Mouse (Mus musculus) liver, embryonic 16.5 days (tissue): ENCODE data around the gene Eprs. TPM values are rescaled to one million over a fixed set of nuclear protein-coding genes. Genes with fewer than 3 reads are reported as not detected.

Experiments used
- ATAC-seq: fragments of 200-750 bp; cut with Nextera tagmentation; 2 replicates; pipeline ENCODE4 v1.8.0; 2017; ENCODE audit warnings: low read depth, mild to moderate bottlenecking, moderate number of reproducible peaks, moderate library complexity
- H3K27ac ChIP-seq: fragments of 300-500 bp; sonication (generic); 2 replicates; pipeline ENCODE4 v1.5.1; 2014; ENCODE audit warnings: mild to moderate bottlenecking, low read length
- H3K27me3 ChIP-seq: fragments of 300-500 bp; sonication (generic); 2 replicates; pipeline ENCODE4 v1.6.1; 2014; ENCODE audit warnings: low read depth, low read length, mixed read lengths; ENCODE audit not compliant: control insufficient read depth, insufficient read depth
- H3K36me3 ChIP-seq: fragments of 300-500 bp; sonication (generic); 2 replicates; pipeline ENCODE4 v1.6.1; 2014; ENCODE audit warnings: mild to moderate bottlenecking; ENCODE audit not compliant: control insufficient read depth, insufficient read depth
- H3K4me1 ChIP-seq: fragments of 300-500 bp; sonication (generic); 2 replicates; pipeline ENCODE4 v1.6.1; 2014; ENCODE audit warnings: low read depth, low read length, mixed read lengths; ENCODE audit not compliant: control insufficient read depth
- H3K4me2 ChIP-seq: fragments of 300-500 bp; sonication (generic); 2 replicates; pipeline ENCODE4 v1.6.1; 2014; ENCODE audit warnings: low read depth, low read length, mixed read lengths
- H3K4me3 ChIP-seq: fragments of 300-500 bp; sonication (generic); 2 replicates; pipeline ENCODE4 v1.5.1; 2014; ENCODE audit warnings: low read depth, mild to moderate bottlenecking, low read length
- H3K9ac ChIP-seq: fragments of 300-500 bp; sonication (generic); 2 replicates; pipeline ENCODE4 v1.6.1; 2014; ENCODE audit warnings: low read depth, low read length
- H3K9me3 ChIP-seq: fragments of 300-500 bp; sonication (generic); replicated peaks from 2 replicates; pipeline ENCODE4 v1.6.1; 2016; ENCODE audit warnings: low read length; ENCODE audit not compliant: control insufficient read depth
- WGBS: fragments of 180-500 bp; shearing (Covaris S2); extraction: QIAGEN DNeasy Blood & Tissue Kit; methylation state at CpG from one replicate; pipeline ENCODE4 v1.1.7; 2014; ENCODE audit not compliant: insufficient replicate concordance; 5-methylcytosine and 5-hydroxymethylcytosine counted together
- polyA plus RNA-seq: library from polyadenylated mRNA; unstranded; fragments of >200 nt; fragmentation: Nextera tagmentation; extraction: Ambion mirVana; gene quantifications from 2 replicates; pipeline ENCODE4 v1.2.1, GENCODE M21; 2015

Gene Eprs
- polyA plus RNA-seq, 1 experiment from 2014 or later = 67.2 TPM

- H3K9ac ChIP-seq = peak overlapping the region; percentile 19
- no peak overlapping the region for H3K4me2 ChIP-seq
- WGBS = 71% methylated on average over 8 of the region's 8 CpGs
These were observed 88.2 kb downstream of the Eprs start for GRCm38 (mm10) chr1:185451077-185451476.

DNA sequence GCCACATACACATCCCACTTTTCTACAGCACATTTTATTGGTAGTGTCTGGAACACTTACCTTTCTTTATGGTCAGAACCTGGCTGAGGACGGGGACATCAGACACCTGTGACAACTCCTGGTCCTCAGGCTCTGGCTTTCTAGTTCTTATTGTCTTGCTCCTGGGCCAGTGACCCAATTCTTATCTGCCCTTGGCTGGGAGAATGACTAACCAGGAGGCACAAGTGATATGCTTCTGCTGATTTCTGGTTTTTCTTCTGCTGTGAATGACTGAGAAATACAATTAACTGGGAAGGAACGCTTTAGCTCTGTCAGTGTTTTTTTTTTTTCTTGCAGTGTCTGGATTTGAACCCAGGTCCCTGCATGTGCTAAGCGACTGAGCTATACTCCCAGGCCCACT, 88.7 kb downstream of the Eprs start:
- Histone ChIP-seq H3K9me3 (no peaks in the 10 kb centered on the region), H3K4me1 (peaks cover 45% of the 10 kb centered on the region), H3K4me3 (no peak overlapping the region), H3K9ac (peak overlapping the region; percentile 19), H3K27ac (peak overlapping the region; percentile 97), H3K4me2 (0 out of 2 replicates have a peak overlapping the region, but pooled peaks have one; percentile 2), H3K27me3 (no peaks in the 10 kb centered on the region), H3K36me3 (no peaks in the 10 kb centered on the region)
- ATAC-seq = no peak
- 48% methylated on average over 3 of the region's 3 CpGs for whole genome bisulfite sequencing

More at GRCm38 (mm10) chr1:185451077-185451476, 88.2 kb downstream of the Eprs start:
- Histone ChIP-seq H3K9me3 (no peaks in the 10 kb centered on the region), H3K27me3 (no peaks in the 10 kb centered on the region), H3K27ac (peak overlapping the region; percentile 97), H3K4me3 (no peak overlapping the region), H3K4me1 (peaks cover 45% of the 10 kb centered on the region), H3K36me3 (no peaks in the 10 kb centered on the region)
- ATAC-seq = no peak

GRCm38 (mm10) chr1:185452461-185452860, 89.6 kb downstream of the Eprs start:
- H3K4me2 ChIP-seq = no peak overlapping the region
- H3K9ac ChIP-seq = no peak overlapping the region
- 40% methylated on average over 6 of the region's 6 CpGs for WGBS
- peaks cover 55% of the 10 kb centered on the region for H3K4me1 ChIP-seq
- peaks cover 7% of the 10 kb centered on the region for H3K36me3 ChIP-seq
- H3K4me3 ChIP-seq = no peak overlapping the region
- ATAC-seq = no peak
- no peaks in the 10 kb centered on the region for H3K9me3 ChIP-seq
- no peaks in the 10 kb centered on the region for H3K27me3 ChIP-seq
- H3K27ac ChIP-seq = peak overlapping the region; percentile 97; the same call in 1 of the 2 replicates

- Histone ChIP-seq H3K4me3 (peak overlapping the region; percentile 81), H3K4me2 (peak overlapping the region; percentile 62), H3K9me3 (no peaks in the 10 kb centered on the region), H3K27ac (peak overlapping the region; percentile 97), H3K36me3 (peaks cover 15% of the 10 kb centered on the region), H3K9ac (peak overlapping the region; percentile 68), H3K27me3 (no peaks in the 10 kb centered on the region), H3K4me1 (peaks cover 70% of the 10 kb centered on the region)
- 13% methylated on average over 4 of the region's 4 CpGs for WGBS
- ATAC-seq = no peak
These were observed 91.3 kb downstream of the Eprs start for GRCm38 (mm10) chr1:185454144-185454543.

- peak within 1 kb of the TSS; percentile 94 for H3K9ac ChIP-seq
- H3K4me1 ChIP-seq = peaks cover 73% of the 10 kb centered on the region
- WGBS = 2% methylated on average over 18 of the region's 18 CpGs
- H3K27me3 ChIP-seq = no peaks in the 10 kb centered on the region
- peak within 1 kb of the TSS; percentile 98 for H3K27ac ChIP-seq
- H3K4me2 ChIP-seq = peak within 1 kb of the TSS; percentile 62
- peak; percentile 96 for ATAC-seq
- H3K36me3 ChIP-seq = peaks cover 19% of the 10 kb centered on the region
- no peaks in the 10 kb centered on the region for H3K9me3 ChIP-seq
- H3K4me3 ChIP-seq = peak within 1 kb of the TSS; percentile 81
These were observed 91.7 kb downstream of the Eprs start, which contains the start of gene Slc30a10 for GRCm38 (mm10) chr1:185454575-185454954. TSS of gene Slc30a10 (plus strand) at chr1:185454848.

- Histone ChIP-seq H3K27ac (peak overlapping the region; percentile 98), H3K9me3 (no peaks in the 10 kb centered on the region), H3K4me2 (peak overlapping the region; percentile 62), H3K4me1 (peaks cover 73% of the 10 kb centered on the region), H3K4me3 (peak overlapping the region; percentile 81), H3K9ac (peak overlapping the region; percentile 94), H3K27me3 (no peaks in the 10 kb centered on the region), H3K36me3 (peaks cover 24% of the 10 kb centered on the region)
- under 1% methylated on average over 70 of the region's 71 CpGs for WGBS
- peak; percentile 10 for ATAC-seq
These were observed 92.3 kb downstream of the Eprs start for GRCm38 (mm10) chr1:185454955-185455701.

DNA sequence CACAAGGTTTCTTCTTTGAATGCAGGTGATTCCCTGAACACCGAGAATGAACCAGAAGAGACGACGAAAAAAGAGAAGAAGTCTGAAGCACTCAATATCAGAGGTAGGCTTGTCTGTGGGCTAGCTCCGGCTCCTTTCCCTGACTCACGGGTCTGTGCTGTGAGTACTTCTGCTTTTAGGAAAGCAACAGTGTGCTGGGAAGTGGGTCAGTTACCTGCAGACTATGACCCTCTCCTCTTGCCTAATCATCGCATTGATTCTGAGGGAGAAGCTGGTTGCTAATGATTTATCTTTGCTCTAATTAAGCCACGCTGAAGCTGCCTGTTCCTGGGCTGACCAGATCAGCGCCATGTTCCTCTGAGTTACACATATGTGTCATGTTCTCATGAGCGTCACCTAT, 93.5 kb downstream of the Eprs start:
- Histone ChIP-seq H3K9ac (peak overlapping the region; percentile 94), H3K4me3 (peak overlapping the region; percentile 81), H3K27me3 (no peaks in the 10 kb centered on the region), H3K36me3 (peaks cover 28% of the 10 kb centered on the region), H3K27ac (peak overlapping the region; percentile 98), H3K4me2 (peak overlapping the region; percentile 62), H3K4me1 (peaks cover 70% of the 10 kb centered on the region), H3K9me3 (no peaks in the 10 kb centered on the region)
- no peak for ATAC-seq
- WGBS = 43% methylated on average over 9 of the region's 9 CpGs

GRCm38 (mm10) chr1:185460096-185460495, 97.3 kb downstream of the Eprs start:
- H3K4me2 ChIP-seq = peak overlapping the region; percentile 62
- WGBS = 88% methylated on average over 5 of the region's 5 CpGs
- no peaks in the 10 kb centered on the region for H3K9me3 ChIP-seq
- H3K9ac ChIP-seq = peak overlapping the region; percentile 22
- no peaks in the 10 kb centered on the region for H3K27me3 ChIP-seq
- H3K36me3 ChIP-seq = peaks cover 57% of the 10 kb centered on the region
- H3K27ac ChIP-seq = peak overlapping the region; percentile 47
- peaks cover 67% of the 10 kb centered on the region for H3K4me1 ChIP-seq
- H3K4me3 ChIP-seq = peak overlapping the region; percentile 9; the same call in 1 of the 2 replicates
- no peak for ATAC-seq

GRCm38 (mm10) chr1:185462889-185463288, 100.0 kb downstream of the Eprs start:
- Histone ChIP-seq H3K27me3 (no peaks in the 10 kb centered on the region), H3K4me1 (peaks cover 66% of the 10 kb centered on the region), H3K4me2 (0 out of 2 replicates have a peak overlapping the region, but pooled peaks have one; percentile 1), H3K9ac (no peak overlapping the region), H3K27ac (peak overlapping the region; percentile 29; the same call in 1 of the 2 replicates), H3K36me3 (peaks cover 64% of the 10 kb centered on the region), H3K4me3 (no peak overlapping the region), H3K9me3 (no peaks in the 10 kb centered on the region)
- 81% methylated on average over 5 of the region's 5 CpGs for WGBS
- ATAC-seq = no peak
